Mouse (Mus musculus): ENCODE results near the gene Ppa2. TPM values are rescaled to one million over a fixed set of nuclear protein-coding genes. Genes with fewer than 3 reads are reported as not detected.

Ppa2 gene
- polyA plus RNA-seq, 1 experiment from 2014 or later = 40.1 TPM

Other genes with a start within 250 kb of the Ppa2 start
- gene Ints12, start 218.3 kb upstream of the Ppa2 start, polyA plus RNA-seq (2015; fragmentation: Nextera tagmentation; extraction: Ambion mirVana) = 9.2 and 9.6 TPM in 2 replicates
- 2.4 and 3.0 TPM in 2 replicates for gene Gstcd, start 218.1 kb upstream of the Ppa2 start, polyA plus RNA-seq (2015; fragmentation: Nextera tagmentation; extraction: Ambion mirVana)
- gene Arhgef38, start 75.2 kb upstream of the Ppa2 start, polyA plus RNA-seq (2015; fragmentation: Nextera tagmentation; extraction: Ambion mirVana) = 0.04 TPM in 2 replicates
- 2.9 and 3.0 TPM in 2 replicates for gene Tet2, start 235.0 kb downstream of the Ppa2 start, polyA plus RNA-seq (2015; fragmentation: Nextera tagmentation; extraction: Ambion mirVana)

Measured in liver, embryonic 16.5 days (tissue).